In the genomic region with DNA sequence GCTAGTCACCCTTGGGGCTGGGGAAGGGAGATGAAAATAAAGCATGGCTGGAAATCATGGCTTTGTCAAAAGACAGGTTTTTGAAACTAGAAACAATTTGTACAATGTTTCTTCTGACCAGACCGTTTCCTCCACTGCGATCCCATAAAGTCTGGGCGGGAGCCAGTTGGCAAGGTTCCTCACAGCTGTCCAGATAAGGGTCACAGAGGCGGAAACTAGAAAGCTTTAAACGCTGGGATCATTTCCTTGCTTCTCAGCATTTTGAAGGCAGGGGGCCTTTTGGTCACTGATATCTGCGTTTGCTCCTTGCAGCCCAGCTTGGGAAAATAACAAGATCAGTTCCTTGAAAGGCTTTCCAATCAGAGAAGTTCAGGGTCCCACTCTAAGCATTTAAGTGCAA, we compare ENCODE assay signal across 8 mouse cellular contexts.
DNase-seq lines count a peak whose midpoint lies in the region.

No protein-coding gene starts in this region.

- DNase-seq in frontal cortex, postnatal 14 days (ENCODE audit: low spot score in 2 of 2) = peak; percentile 11 to 14
- DNase-seq in frontal cortex, adult 2 months (ENCODE audit: extremely low spot score in 1 of 2, low spot score in 1 of 2) = no peak
- DNase-seq in adrenal gland, adult 8-10 months = peak; percentile 78
- DNase-seq in gastrocnemius, postnatal 36 days = peak; percentile 83 to 88
- DNase-seq in kidney, adult 11 months = peak; percentile 77
- peak; percentile 96 for DNase-seq in lung, postnatal 10 days
- peak; percentile 94 for DNase-seq in urinary bladder, postnatal 14 days (ENCODE audit: low spot score)
- no peak for DNase-seq in c-Kit-positive CD71-positive TER-119-positive erythroid progenitor cells, embryonic 14.5 days (ENCODE audit: low spot score)

- intact Hi-C loops in gastrocnemius, postnatal 36 days (cut with DNase I) = no loop called here

Comparison
In these comparisons a context has a peak if more than half of its experiments do, and no peak if none do; other contexts are left out.
1. DNase-seq: peak in frontal cortex, postnatal 14 days (2 of 2), adrenal gland, adult 8-10 months (single experiment), gastrocnemius, postnatal 36 days (2 of 2), kidney, adult 11 months (single experiment), lung, postnatal 10 days (single experiment) and urinary bladder, postnatal 14 days (single experiment); none in frontal cortex, adult 2 months (0 of 2) and c-Kit-positive CD71-positive TER-119-positive erythroid progenitor cells, embryonic 14.5 days (single experiment).